Mouse (Mus musculus) olfactory bulb, adult 2 months (tissue): Measurements from ENCODE around the gene Lyz1.

Experiments
- CTCF ChIP-seq: fragments of 200-500 bp; IDR thresholded peaks from 2 replicates; pipeline ENCODE4 v1.5.1; 2012; ENCODE audit warnings: low read depth, mild to moderate bottlenecking, low read length, moderate library complexity; ENCODE audit not compliant: insufficient read depth
- POLR2A ChIP-seq: fragments of 200-500 bp; IDR thresholded peaks from 2 replicates; pipeline ENCODE4 v1.6.1; 2012; ENCODE audit warnings: mild to moderate bottlenecking, low read depth, low read length, moderate library complexity; ENCODE audit not compliant: insufficient read depth

DNA sequence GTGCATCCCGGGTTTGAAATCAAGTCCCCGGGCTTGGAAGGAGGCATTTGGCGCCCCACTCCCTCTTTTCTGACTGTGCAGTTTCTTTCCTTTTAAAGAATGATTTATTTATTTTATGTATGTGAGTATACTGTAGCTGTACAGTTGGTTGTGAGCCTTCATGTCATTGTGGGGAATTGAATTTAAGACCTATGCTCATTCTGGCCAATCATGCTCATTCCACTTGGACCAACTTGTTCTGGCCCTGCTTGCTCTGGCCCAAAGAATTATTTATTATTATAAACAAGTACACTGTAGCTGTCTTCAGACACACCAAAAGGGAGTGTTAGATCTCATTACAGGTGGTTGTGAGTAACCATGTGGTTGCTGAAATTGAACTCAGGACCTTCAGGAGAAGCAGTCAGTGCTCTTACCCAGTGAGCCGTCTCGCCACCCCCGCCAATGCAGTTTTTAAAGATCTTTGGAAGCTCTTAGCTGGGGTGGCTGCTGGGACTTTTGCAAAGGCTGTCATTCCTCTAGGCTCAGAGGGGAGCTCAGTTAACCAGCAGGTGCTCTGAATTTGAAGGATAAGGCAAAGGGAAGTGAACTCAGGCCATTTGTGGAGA lies 6.2 kb downstream of the Lyz1 start:
- TF ChIP-seq CTCF: no peak
- TF ChIP-seq POLR2A: no peak
